Mouse (Mus musculus): ENCODE data around the gene Cdt1.

DNA sequence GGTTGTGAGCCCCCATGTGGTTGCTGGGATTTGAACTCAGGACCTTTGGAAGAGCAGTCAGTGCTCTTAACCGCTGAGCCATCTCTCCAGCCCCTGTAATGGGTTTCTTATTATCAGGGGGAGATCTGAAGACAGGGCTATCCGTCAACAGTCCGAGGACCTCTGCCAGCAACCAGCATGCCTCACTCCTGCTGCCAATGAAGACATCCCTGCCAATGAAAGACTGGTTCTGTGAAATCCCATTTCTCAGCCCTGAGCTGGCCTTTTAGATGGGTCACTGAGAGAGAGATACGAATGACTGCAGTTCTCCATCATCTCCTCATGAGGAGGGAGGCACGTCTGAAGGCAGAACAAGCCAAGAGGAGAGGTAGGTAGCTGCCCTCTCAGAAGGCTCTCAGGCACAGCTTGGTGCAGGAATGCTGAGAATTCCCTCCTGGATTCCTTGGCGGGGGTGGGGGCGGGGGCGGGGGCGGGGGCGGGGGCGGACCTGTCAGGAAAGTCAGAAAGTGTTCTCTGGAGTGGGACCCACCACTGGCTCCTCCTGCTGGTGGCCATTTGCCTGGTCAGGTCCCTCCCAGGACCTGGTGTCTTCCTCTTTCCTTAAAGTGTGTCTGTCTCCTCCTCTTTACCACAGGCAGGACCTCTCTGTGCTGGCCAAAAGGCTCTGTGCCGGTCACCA is 9.0 kb upstream of the Cdt1 start:
- no peak for TF ChIP-seq CTCF (IDR thresholded peaks at IDR 0.05; ENCODE audit: insufficient read depth, low read length)
- TF ChIP-seq POLR2A (IDR thresholded peaks at IDR 0.05; ENCODE audit: borderline replicate concordance, extremely low read depth, low read depth, low read length): no peak

Data from lung, adult 2 months (tissue).